Mouse (Mus musculus) left cerebral cortex, adult 8-10 months (tissue): ENCODE measurements around the gene Fzd7. TPM values are rescaled to one million over a fixed set of nuclear protein-coding genes. Genes with fewer than 3 reads are reported as not detected.
A peak's percentile ranks its signal among the peaks of the same experiment; 100 is the strongest.

Experiments
- DNase-seq, 2 experiments: peaks; one replicate each; pipeline ENCODE4 v3.0.0; 2022; ENCODE audit warnings: low spot score in 2 of 2
- total RNA-seq, 4 experiments: library from RNA; stranded (reverse); gene quantifications; 2 replicates each; pipeline ENCODE4 v1.2.4; 2022

Fzd7 gene
- total RNA-seq, 4 experiments from 2014 or later: 7.7 to 9.5 (median 8.2) TPM

GRCm38 (mm10) chr1:59502355-59502754, 20.1 kb downstream of the Fzd7 start:
- no peak for DNase-seq

GRCm38 (mm10) chr1:59503659-59504301, 21.6 kb downstream of the Fzd7 start:
- no peak for DNase-seq

GRCm38 (mm10) chr1:59504302-59504700, 22.1 kb downstream of the Fzd7 start:
- no peak for DNase-seq

- DNase-seq: no peak
Measured at GRCm38 (mm10) chr1:59508463-59509139, 26.4 kb downstream of the Fzd7 start.

- no peak for DNase-seq
Measured at GRCm38 (mm10) chr1:59511566-59512270, 29.5 kb downstream of the Fzd7 start.

GRCm38 (mm10) chr1:59516026-59516917, 34.0 kb downstream of the Fzd7 start, which contains the start of gene Gm973:
Gene Gm973, plus strand, starts transcription at chr1:59516264.
- peak; percentile 36 to 74 for DNase-seq

- DNase-seq: no peak
Measured at GRCm38 (mm10) chr1:59520226-59520837, 38.1 kb downstream of the Fzd7 start.

GRCm38 (mm10) chr1:59522456-59522855, 40.2 kb downstream of the Fzd7 start:
- DNase-seq: no peak

- DNase-seq: no peak
Measured at GRCm38 (mm10) chr1:59523378-59523958, 41.2 kb downstream of the Fzd7 start.

- peak in 1 of 2 experiments; percentile 12 for DNase-seq
Measured at GRCm38 (mm10) chr1:59524071-59524470, 41.8 kb downstream of the Fzd7 start.

- DNase-seq: no peak
Measured at GRCm38 (mm10) chr1:59524759-59525158, 42.5 kb downstream of the Fzd7 start.

- DNase-seq: no peak
Measured at GRCm38 (mm10) chr1:59527219-59527618, 45.0 kb downstream of the Fzd7 start.

GRCm38 (mm10) chr1:59534976-59535810, 53.0 kb downstream of the Fzd7 start:
- peak in 1 of 2 experiments; percentile 49 for DNase-seq

Other genes with a start within 250 kb of the Fzd7 start
- gene Als2, start 245.2 kb upstream of the Fzd7 start, total RNA-seq: 10 to 100 TPM; 30.2 to 36.6 (median 31.0) TPM
- gene Cdk15, start 225.5 kb upstream of the Fzd7 start, total RNA-seq: 1 to 10 TPM in 1 of 4 experiments, under 1 TPM in 3; 0.30 to 1.3 (median 0.66) TPM
- 10 to 100 TPM; 12.9 to 22.4 (median 17.3) TPM for gene Gm973, start 33.8 kb downstream of the Fzd7 start, total RNA-seq
- gene Sumo1, start 188.4 kb downstream of the Fzd7 start, total RNA-seq: 100 to 1,000 TPM; 108 to 122 (median 115) TPM
- gene Nop58, start 202.5 kb downstream of the Fzd7 start, total RNA-seq: 10 to 100 TPM; 54.5 to 67.6 (median 58.9) TPM